Mouse (Mus musculus) hindbrain, embryonic 13.5 days (tissue): ENCODE measurements around the gene H2-Ab1. TPM values are rescaled to one million over a fixed set of nuclear protein-coding genes. Genes with fewer than 3 reads are reported as not detected.

ENCODE experiments used
- ATAC-seq: fragments of 200-750 bp; cut with Nextera tagmentation; 2 replicates; pipeline ENCODE4 v1.8.0; 2017; ENCODE audit warnings: moderate TSS enrichment; ENCODE audit not compliant: low FRiP score
- H3K27ac ChIP-seq: fragments of 300-500 bp; sonication (generic); 2 replicates; pipeline ENCODE4 v1.5.1; 2015; ENCODE audit warnings: inconsistent platforms, mild to moderate bottlenecking, moderate library complexity
- H3K27me3 ChIP-seq: fragments of 300-500 bp; sonication (generic); 2 replicates; pipeline ENCODE4 v1.6.1; 2015; ENCODE audit warnings: mild to moderate bottlenecking, inconsistent platforms
- H3K36me3 ChIP-seq: fragments of 300-500 bp; sonication (generic); 2 replicates; pipeline ENCODE4 v1.6.1; 2015; ENCODE audit warnings: mild to moderate bottlenecking, inconsistent platforms
- H3K4me1 ChIP-seq: fragments of 300-500 bp; sonication (generic); replicated peaks from 2 replicates; pipeline ENCODE4 v1.6.1; 2015; ENCODE audit warnings: inconsistent platforms
- H3K4me2 ChIP-seq: fragments of 300-500 bp; sonication (generic); 2 replicates; pipeline ENCODE4 v1.6.1; 2015; ENCODE audit warnings: inconsistent platforms, mild to moderate bottlenecking, moderate library complexity
- H3K4me3 ChIP-seq: fragments of 300-500 bp; sonication (generic); 2 replicates; pipeline ENCODE4 v1.5.1; 2015; ENCODE audit warnings: mild to moderate bottlenecking, inconsistent platforms
- H3K9ac ChIP-seq: fragments of 300-500 bp; sonication (generic); 2 replicates; pipeline ENCODE4 v1.6.1; 2015; ENCODE audit warnings: mild to moderate bottlenecking, inconsistent platforms
- H3K9me3 ChIP-seq: fragments of 300-500 bp; sonication (generic); 2 replicates; pipeline ENCODE4 v1.6.1; 2016; ENCODE audit warnings: inconsistent platforms
- WGBS: fragments of 180-500 bp; shearing (Covaris S2); methylation state at CpG from one replicate; pipeline ENCODE4 v1.1.7; 2015; 5-methylcytosine and 5-hydroxymethylcytosine counted together
- polyA plus RNA-seq: library from polyadenylated mRNA; unstranded; fragments of >200 nt; fragmentation: Nextera tagmentation; extraction: Ambion mirVana; gene quantifications from 2 replicates; pipeline ENCODE4 v1.2.1, GENCODE M21; 2015

Gene H2-Ab1
- polyA plus RNA-seq, 1 experiment from 2014 or later, result 1.2 TPM

DNA sequence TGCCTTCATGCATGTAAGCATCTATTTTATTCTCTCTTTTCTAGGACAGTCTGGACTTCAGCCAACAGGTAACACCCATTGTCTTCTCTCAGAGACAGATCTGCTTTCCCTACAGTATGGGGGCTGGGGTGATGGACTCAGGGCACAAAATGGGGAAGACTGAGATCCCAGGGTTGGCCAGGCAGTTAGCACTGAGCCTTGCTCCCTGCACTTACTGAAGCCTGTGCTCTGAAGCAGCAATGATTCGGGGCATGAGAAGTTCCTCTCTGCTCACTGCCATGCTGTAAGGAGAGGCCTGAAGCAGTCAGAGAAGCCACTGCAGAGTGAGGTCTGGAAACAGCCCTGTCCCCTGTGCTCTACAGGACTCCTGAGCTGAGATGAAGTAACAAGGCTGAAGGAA lies 58.0 kb downstream of the H2-Ab1 start:
- Histone ChIP-seq H3K9me3 (no peaks in the 10 kb centered on the region), H3K27ac (no peak overlapping the region), H3K36me3 (no peaks in the 10 kb centered on the region), H3K4me3 (no peak overlapping the region), H3K9ac (no peak overlapping the region), H3K4me1 (no peaks in the 10 kb centered on the region), H3K27me3 (no peaks in the 10 kb centered on the region), H3K4me2 (no peak overlapping the region)
- no peak for ATAC-seq
- 81% methylated on average over 1 of the region's 1 CpGs for WGBS

DNA sequence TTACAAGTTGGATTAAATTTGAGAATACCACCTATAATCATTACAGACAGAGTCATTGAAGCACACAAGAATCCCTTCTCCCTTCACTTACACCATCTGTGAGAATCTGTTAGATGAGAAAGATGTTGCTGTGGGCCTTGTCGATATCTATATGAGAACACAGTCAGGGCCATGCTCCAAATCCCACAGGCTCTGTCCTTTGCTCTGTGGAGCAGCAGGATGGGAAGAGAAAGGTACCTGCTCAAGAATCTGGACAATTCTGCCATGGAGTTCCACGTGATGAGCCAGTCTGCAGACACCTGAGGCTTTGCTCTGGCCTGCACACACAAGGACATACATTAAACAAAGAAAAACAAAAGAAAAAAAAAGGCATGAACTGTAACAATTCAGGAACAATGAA lies 59.2 kb downstream of the H2-Ab1 start:
- no peak for ATAC-seq
- H3K9me3 ChIP-seq, result no peaks in the 10 kb centered on the region
- no peak overlapping the region for H3K9ac ChIP-seq
- 80% methylated on average over 2 of the region's 2 CpGs for WGBS
- H3K4me1 ChIP-seq, result no peaks in the 10 kb centered on the region
- no peaks in the 10 kb centered on the region for H3K36me3 ChIP-seq
- no peaks in the 10 kb centered on the region for H3K27me3 ChIP-seq
- no peak overlapping the region for H3K4me3 ChIP-seq
- H3K27ac ChIP-seq, result no peak overlapping the region
- no peak overlapping the region for H3K4me2 ChIP-seq

DNA sequence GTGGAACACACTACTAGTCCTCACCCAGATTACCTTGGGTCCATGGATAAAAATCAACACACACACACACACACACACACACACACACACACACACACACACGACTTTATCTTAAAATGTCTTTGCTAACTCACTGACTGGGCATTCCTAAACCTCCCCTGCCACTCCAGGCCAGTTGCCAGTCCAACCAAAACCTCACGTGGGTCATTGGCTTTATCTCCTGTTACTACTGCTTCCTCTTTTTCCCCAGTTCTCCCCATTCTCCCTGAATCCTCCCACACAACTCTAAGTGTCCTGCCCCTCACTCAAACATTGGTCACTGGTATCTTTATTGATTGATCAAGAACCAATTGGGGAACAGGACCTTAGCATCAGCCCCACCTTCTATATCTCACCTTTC lies 59.8 kb downstream of the H2-Ab1 start:
- no peaks in the 10 kb centered on the region for H3K4me1 ChIP-seq
- WGBS, result 47% methylated on average over 2 of the region's 2 CpGs
- H3K9me3 ChIP-seq, result no peaks in the 10 kb centered on the region
- no peak overlapping the region for H3K4me3 ChIP-seq
- no peak overlapping the region for H3K27ac ChIP-seq
- H3K27me3 ChIP-seq, result no peaks in the 10 kb centered on the region
- H3K4me2 ChIP-seq, result no peak overlapping the region
- no peak overlapping the region for H3K9ac ChIP-seq
- ATAC-seq, result no peak
- no peaks in the 10 kb centered on the region for H3K36me3 ChIP-seq

Other genes with a start within 250 kb of the H2-Ab1 start
- gene Ring1, start 233.0 kb upstream of the H2-Ab1 start, polyA plus RNA-seq, result 19.2 and 21.5 TPM in 2 replicates
- gene H2-Ke6, start 229.6 kb upstream of the H2-Ab1 start, polyA plus RNA-seq, result 62.9 and 65.0 TPM in 2 replicates
- gene Slc39a7, start 226.0 kb upstream of the H2-Ab1 start, polyA plus RNA-seq, result 164 and 172 TPM in 2 replicates
- 56.8 and 59.2 TPM in 2 replicates for gene Rxrb, start 225.9 kb upstream of the H2-Ab1 start, polyA plus RNA-seq
- gene Col11a2, start 218.3 kb upstream of the H2-Ab1 start, polyA plus RNA-seq, result 3.2 and 3.8 TPM in 2 replicates
- gene H2-Oa, start 165.3 kb upstream of the H2-Ab1 start, polyA plus RNA-seq, result 0.18 TPM in 1 of 2 replicates, not detected in the other
- gene H2-DMa, start 138.1 kb upstream of the H2-Ab1 start, polyA plus RNA-seq, result 14.4 and 16.9 TPM in 2 replicates
- 127 and 129 TPM in 2 replicates for gene Brd2, start 135.1 kb upstream of the H2-Ab1 start, polyA plus RNA-seq
- gene H2-DMb2, start 114.4 kb upstream of the H2-Ab1 start, polyA plus RNA-seq, result 0.27 TPM in 2 replicates
- gene H2-DMb1, start 104.6 kb upstream of the H2-Ab1 start, polyA plus RNA-seq, result 0.60 and 0.84 TPM in 2 replicates
- gene Tap1, start 70.1 kb upstream of the H2-Ab1 start, polyA plus RNA-seq, result 1.1 and 1.3 TPM in 2 replicates
- gene Psmb9, start 69.9 kb upstream of the H2-Ab1 start, polyA plus RNA-seq, result 0.89 and 1.5 TPM in 2 replicates
- 2.7 and 3.7 TPM in 2 replicates for gene Psmb8, start 60.0 kb upstream of the H2-Ab1 start, polyA plus RNA-seq
- gene Tap2, start 54.2 kb upstream of the H2-Ab1 start, polyA plus RNA-seq, result 2.1 and 2.2 TPM in 2 replicates
- 0.06 TPM in 1 of 2 replicates, not detected in the other for gene H2-Ob, start 18.8 kb upstream of the H2-Ab1 start, polyA plus RNA-seq
- 0.30 and 0.35 TPM in 2 replicates for gene H2-Aa, start 30.1 kb downstream of the H2-Ab1 start, polyA plus RNA-seq
- 1.5 and 3.4 TPM in 2 replicates for gene H2-Eb1, start 48.2 kb downstream of the H2-Ab1 start, polyA plus RNA-seq
- 0.08 and 0.13 TPM in 2 replicates for gene H2-Eb2, start 68.0 kb downstream of the H2-Ab1 start, polyA plus RNA-seq
- not detected in 2 replicates for gene Btnl2, start 97.1 kb downstream of the H2-Ab1 start, polyA plus RNA-seq
- not detected in 2 replicates for gene Btnl1, start 119.4 kb downstream of the H2-Ab1 start, polyA plus RNA-seq
- gene BC051142, start 141.1 kb downstream of the H2-Ab1 start, polyA plus RNA-seq, result 3.6 and 4.1 TPM in 2 replicates
- not detected in 2 replicates for gene Btnl4, start 219.6 kb downstream of the H2-Ab1 start, polyA plus RNA-seq